Mouse (Mus musculus) liver, embryonic 14.5 days (tissue): ENCODE results near the gene Sik3.

Experiments
- CTCF ChIP-seq: IDR thresholded peaks from 2 replicates; pipeline ENCODE4 v1.5.1; 2016; ENCODE audit warnings: antibody characterized with exemption, low read depth, control low read depth
- EP300 ChIP-seq: IDR thresholded peaks from 2 replicates; pipeline ENCODE4 v1.6.1; 2016; ENCODE audit warnings: antibody characterized with exemption, low read depth

DNA sequence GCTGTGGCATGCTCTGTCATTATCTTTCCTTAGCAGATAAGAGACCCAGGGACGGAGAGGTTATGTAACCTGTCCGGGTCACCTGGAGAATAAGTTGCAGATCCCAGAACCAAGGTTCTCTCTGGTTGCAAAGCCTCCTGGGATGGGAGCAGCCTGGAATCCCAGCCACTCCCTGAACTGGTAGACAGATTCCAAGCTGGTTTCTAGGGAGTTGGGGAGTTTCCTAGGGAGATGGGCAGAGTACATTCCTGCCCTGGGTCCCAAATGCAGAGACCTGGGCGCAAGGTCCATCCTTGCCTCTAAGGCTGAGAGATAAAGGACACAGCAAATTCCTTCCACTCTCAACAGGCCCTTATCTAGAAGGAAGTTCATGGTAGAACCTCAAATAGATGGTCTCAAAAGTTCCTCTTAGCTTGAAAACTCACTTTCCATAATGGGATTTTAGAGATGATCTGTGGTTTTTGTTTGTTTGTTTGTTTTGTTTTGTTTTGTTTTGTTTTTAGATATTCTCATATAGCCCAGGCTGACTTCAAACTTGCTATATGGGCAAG is 214.5 kb downstream of the Sik3 start:
- TF ChIP-seq CTCF, result no peak
- no peak for TF ChIP-seq EP300
